Mouse (Mus musculus) 3134 (cell line): Measurements from ENCODE around the gene Acox3.
A peak's percentile ranks its signal among the peaks of the same experiment; 100 is the strongest.

Source experiments
- DNase-seq: peaks from one replicate; pipeline ENCODE4 v3.0.0-alpha.2; 2011; ENCODE audit warnings: low spot score; ENCODE audit not compliant: insufficient read length; ENCODE audit errors: extremely low read depth

Acox3 gene

GRCm38 (mm10) chr5:35609971-35610370 lies 27.1 kb downstream of the Acox3 start:
- no peak for DNase-seq

- no peak for DNase-seq
These were observed 27.5 kb downstream of the Acox3 start for GRCm38 (mm10) chr5:35610381-35610780.

GRCm38 (mm10) chr5:35611170-35611569 lies 28.3 kb downstream of the Acox3 start:
- no peak for DNase-seq

GRCm38 (mm10) chr5:35611900-35612299 lies 29.1 kb downstream of the Acox3 start:
- DNase-seq, result no peak

- no peak for DNase-seq
These were observed 29.9 kb downstream of the Acox3 start for GRCm38 (mm10) chr5:35612722-35613121.

- DNase-seq, result no peak
These were observed 34.1 kb downstream of the Acox3 start for GRCm38 (mm10) chr5:35616943-35617342.

GRCm38 (mm10) chr5:35621114-35621513 lies 38.3 kb downstream of the Acox3 start:
- DNase-seq, result no peak

- DNase-seq, result no peak
These were observed 41.0 kb downstream of the Acox3 start for GRCm38 (mm10) chr5:35623831-35624230.

- no peak for DNase-seq
These were observed 42.0 kb downstream of the Acox3 start for GRCm38 (mm10) chr5:35624751-35625239.

- peak; percentile 14 for DNase-seq
These were observed 43.6 kb downstream of the Acox3 start for GRCm38 (mm10) chr5:35626408-35626807.

- DNase-seq, result no peak
These were observed 44.5 kb downstream of the Acox3 start for GRCm38 (mm10) chr5:35627307-35627840.

- no peak for DNase-seq
These were observed 45.8 kb downstream of the Acox3 start for GRCm38 (mm10) chr5:35628685-35629084.

- DNase-seq, result no peak
These were observed 46.5 kb downstream of the Acox3 start for GRCm38 (mm10) chr5:35629333-35629732.

GRCm38 (mm10) chr5:35630706-35631105 lies 47.9 kb downstream of the Acox3 start:
- no peak for DNase-seq

- DNase-seq, result no peak
These were observed 48.4 kb downstream of the Acox3 start for GRCm38 (mm10) chr5:35631224-35631623.

GRCm38 (mm10) chr5:35631755-35632154 lies 48.9 kb downstream of the Acox3 start:
- no peak for DNase-seq

GRCm38 (mm10) chr5:35632841-35633240 lies 50.0 kb downstream of the Acox3 start:
- no peak for DNase-seq

GRCm38 (mm10) chr5:35636016-35636415 lies 53.2 kb downstream of the Acox3 start:
- DNase-seq, result peak; percentile 38

- no peak for DNase-seq
These were observed 59.2 kb downstream of the Acox3 start for GRCm38 (mm10) chr5:35641961-35642584.

- DNase-seq, result no peak
These were observed 60.7 kb downstream of the Acox3 start for GRCm38 (mm10) chr5:35643401-35644048.

- DNase-seq, result no peak
These were observed 61.2 kb downstream of the Acox3 start for GRCm38 (mm10) chr5:35644082-35644481.

GRCm38 (mm10) chr5:35645938-35646493 lies 63.2 kb downstream of the Acox3 start:
- DNase-seq, result no peak
